Mouse (Mus musculus): ENCODE measurements at regions not wholly inside any gene's neighbourhood (a gene's known extent, or its start where the extent isn't known, plus 50 kb on each side); places are given as distances from the start of the nearest gene placed in this dataset.
A peak's percentile ranks its signal among the peaks of the same experiment; 100 is the strongest.

- DNase-seq, result no peak
Measured at GRCm38 (mm10) chr6:51701253-51702020, 177.7 kb downstream of the Snx10 start.

GRCm38 (mm10) chr6:51702456-51703171 is 178.9 kb downstream of the Snx10 start:
- no peak for DNase-seq

GRCm38 (mm10) chr6:51708011-51708410 is 184.3 kb downstream of the Snx10 start:
- no peak for DNase-seq

- peak; percentile 34 for DNase-seq
Measured at GRCm38 (mm10) chr6:51708668-51709339, 185.1 kb downstream of the Snx10 start.

- peak; percentile 52 for DNase-seq
Measured at GRCm38 (mm10) chr6:51709340-51710067, 185.8 kb downstream of the Snx10 start.

GRCm38 (mm10) chr6:51710153-51710552 is 186.5 kb downstream of the Snx10 start:
- no peak for DNase-seq

- no peak for DNase-seq
Measured at GRCm38 (mm10) chr6:51710926-51711615, 187.4 kb downstream of the Snx10 start.

GRCm38 (mm10) chr6:51711616-51711970 is 187.9 kb downstream of the Snx10 start:
- DNase-seq, result no peak

- peak; percentile 42 for DNase-seq
Measured at GRCm38 (mm10) chr6:51715158-51715840, 191.6 kb downstream of the Snx10 start.

- no peak for DNase-seq
Measured at GRCm38 (mm10) chr6:51717386-51717785, 193.7 kb downstream of the Snx10 start.

- DNase-seq, result no peak
Measured at GRCm38 (mm10) chr6:51720705-51721104, 197.0 kb downstream of the Snx10 start.

GRCm38 (mm10) chr6:51723053-51723452 is 199.4 kb downstream of the Snx10 start:
- no peak for DNase-seq

GRCm38 (mm10) chr6:51727191-51727590 is 203.5 kb downstream of the Snx10 start:
- no peak for DNase-seq

GRCm38 (mm10) chr6:51728816-51729562 is 205.3 kb downstream of the Snx10 start:
- DNase-seq, result no peak

- no peak for DNase-seq
Measured at GRCm38 (mm10) chr6:51730564-51731351, 207.1 kb downstream of the Snx10 start.

- DNase-seq, result no peak
Measured at GRCm38 (mm10) chr6:51732298-51732895, 208.7 kb downstream of the Snx10 start.

GRCm38 (mm10) chr6:51736051-51736450 is 212.3 kb downstream of the Snx10 start:
- DNase-seq, result no peak

GRCm38 (mm10) chr6:51743105-51743660 is 219.5 kb downstream of the Snx10 start:
- DNase-seq, result no peak

GRCm38 (mm10) chr6:51744607-51745006 is 220.9 kb downstream of the Snx10 start:
- peak; percentile 37 for DNase-seq
